Mouse (Mus musculus) cerebellum, adult 2 months (tissue): ENCODE results near the gene Izumo4. TPM values are rescaled to one million over a fixed set of nuclear protein-coding genes. Genes with fewer than 3 reads are reported as not detected.
A peak's percentile ranks its signal among the peaks of the same experiment; 100 is the strongest.

ENCODE experiments used
- DNase-seq, 2 experiments: peaks; one replicate each; pipeline ENCODE4 v3.0.0; 2021
- H3K27ac ChIP-seq: fragments of 200-500 bp; 2 replicates; pipeline ENCODE4 v1.5.1; 2012; ENCODE audit warnings: low read length, control low read depth, inconsistent platforms; ENCODE audit not compliant: insufficient read depth
- H3K27me3 ChIP-seq: fragments of 200-500 bp; 2 replicates; pipeline ENCODE4 v1.6.1; 2012; ENCODE audit warnings: inconsistent platforms, mild to moderate bottlenecking, low read length, moderate library complexity; ENCODE audit not compliant: control insufficient read depth, insufficient read depth
- H3K4me1 ChIP-seq: fragments of 200-500 bp; 2 replicates; pipeline ENCODE4 v1.6.1; 2011; ENCODE audit warnings: low read length; ENCODE audit not compliant: control insufficient read depth, insufficient read depth
- H3K4me3 ChIP-seq: fragments of 200-500 bp; replicated peaks from 2 replicates; pipeline ENCODE3; 2011; ENCODE audit warnings: mild to moderate bottlenecking, low read depth, low read length, control low read depth; ENCODE audit not compliant: insufficient read depth
- CTCF ChIP-seq: fragments of 200-500 bp; IDR thresholded peaks from 2 replicates; pipeline ENCODE4 v1.5.1; 2011; ENCODE audit warnings: low read depth, mild to moderate bottlenecking, control low read depth, low read length, moderate library complexity, borderline replicate concordance; ENCODE audit not compliant: insufficient read depth
- POLR2A ChIP-seq: fragments of 200-500 bp; IDR thresholded peaks from 2 replicates; pipeline ENCODE4 v1.6.1; 2011; ENCODE audit warnings: low read length, control low read depth, borderline replicate concordance; ENCODE audit not compliant: insufficient read depth
- WGBS: fragments of 180-500 bp; shearing (Covaris S2); methylation state at CpG from one replicate; pipeline ENCODE4 v1.1.7; 2018; 5-methylcytosine and 5-hydroxymethylcytosine counted together
- polyA plus RNA-seq: library from polyadenylated mRNA; depleted of rRNA; stranded (reverse); fragments of >200 nt; gene quantifications from 2 replicates; pipeline ENCODE4 v1.2.3, GENCODE M21; 2012; rRNA removed

Izumo4 gene
- polyA plus RNA-seq, 1 experiment: 112 TPM

DNA sequence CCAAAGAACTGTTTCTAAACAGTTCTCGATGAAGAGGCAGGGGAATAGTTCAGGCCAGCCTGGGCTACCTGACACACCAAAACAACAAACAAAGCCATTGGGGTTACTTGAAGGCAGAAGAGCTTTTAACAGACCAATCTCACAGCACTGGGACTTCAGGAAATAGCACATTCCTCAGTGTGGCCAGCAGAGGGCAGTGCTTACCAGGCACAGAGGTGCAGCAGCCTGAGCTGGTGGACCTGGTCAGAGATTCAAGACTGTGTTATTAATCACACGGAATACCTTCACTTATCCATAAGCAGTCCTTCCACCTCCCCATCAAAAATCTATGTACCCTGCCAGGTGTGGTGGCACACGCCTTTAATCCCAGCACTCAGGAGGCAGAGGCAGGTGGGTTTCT, 45.4 kb downstream of the Izumo4 start:
- H3K4me1 ChIP-seq: peaks cover 6% of the 10 kb centered on the region; the same call in 1 of the 2 replicates
- H3K27ac ChIP-seq: no peak overlapping the region
- TF ChIP-seq CTCF: peak; percentile 99
- TF ChIP-seq POLR2A: no peak
- H3K27me3 ChIP-seq: no peaks in the 10 kb centered on the region
- DNase-seq: peak; percentile 85 to 89
- no peak overlapping the region for H3K4me3 ChIP-seq
- 10% methylated on average over 3 of the region's 3 CpGs for WGBS

DNA sequence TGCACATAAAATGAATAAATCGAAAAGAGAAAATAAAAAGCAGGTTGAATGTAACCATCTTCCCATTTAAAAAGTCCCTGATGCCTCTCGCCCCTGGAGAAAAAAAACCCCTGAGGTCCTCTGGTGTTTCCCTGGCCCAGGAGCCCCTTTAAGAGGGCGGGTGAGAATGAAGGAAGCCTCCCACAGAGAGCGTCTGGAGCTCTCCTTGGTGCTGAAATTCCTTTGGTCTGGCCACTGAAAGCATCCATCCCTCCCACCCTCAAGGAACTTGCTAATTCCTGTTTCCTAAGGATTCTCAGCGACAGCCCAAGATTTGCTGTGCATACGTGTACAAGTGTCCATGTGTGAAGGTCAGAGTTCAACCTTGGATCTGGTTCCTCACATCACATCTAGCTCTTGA, 46.6 kb downstream of the Izumo4 start:
- DNase-seq: no peak

DNA sequence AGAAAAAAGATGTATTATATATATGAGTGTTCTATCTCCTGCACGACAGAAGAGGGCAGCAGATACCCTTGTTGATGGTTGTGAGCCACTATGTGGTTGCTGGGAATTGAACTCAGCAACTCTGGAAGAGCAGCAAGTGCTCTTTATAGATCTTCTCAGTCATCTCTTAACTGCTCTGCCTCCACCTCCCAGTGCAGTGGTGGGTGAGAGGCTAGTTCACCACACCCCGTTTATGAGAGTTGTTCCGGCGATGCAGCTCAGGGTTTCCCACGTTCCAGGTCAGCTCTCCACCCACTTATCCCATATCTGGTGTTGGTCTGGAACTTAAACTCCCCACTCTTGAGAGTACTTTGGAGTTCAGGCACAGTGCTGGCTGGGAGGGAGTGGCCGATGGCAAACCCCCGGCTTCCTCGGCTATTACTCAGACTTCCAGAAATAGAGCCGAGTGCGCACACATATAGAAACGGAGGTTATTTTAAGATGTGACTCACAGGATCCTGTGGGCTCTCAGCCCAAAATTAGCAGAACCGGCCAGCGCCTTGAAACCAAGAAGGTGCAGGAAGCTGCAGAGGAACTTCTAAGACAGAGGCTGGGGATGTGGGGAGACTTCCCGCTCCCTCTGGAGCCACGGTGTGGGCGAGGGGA, 49.3 kb downstream of the Izumo4 start:
- WGBS: 6% methylated on average over 16 of the region's 16 CpGs
- Histone ChIP-seq H3K27ac (peak overlapping the region; percentile 63), H3K27me3 (no peaks in the 10 kb centered on the region), H3K4me1 (peaks cover 8% of the 10 kb centered on the region; the same call in 1 of the 2 replicates), H3K4me3 (peak overlapping the region; percentile 30)
- peak; percentile 72 to 88 for DNase-seq
- TF ChIP-seq POLR2A (no peak), CTCF (peak; percentile 65)

More for the DNA sequence above, 46.6 kb downstream of the Izumo4 start:
- H3K4me1 ChIP-seq: peaks cover 6% of the 10 kb centered on the region; the same call in 1 of the 2 replicates
- H3K4me3 ChIP-seq: no peak overlapping the region
- no peak for TF ChIP-seq CTCF
- no peak for TF ChIP-seq POLR2A
- no peaks in the 10 kb centered on the region for H3K27me3 ChIP-seq
- 51% methylated on average over 6 of the region's 6 CpGs for WGBS
- no peak overlapping the region for H3K27ac ChIP-seq

DNA sequence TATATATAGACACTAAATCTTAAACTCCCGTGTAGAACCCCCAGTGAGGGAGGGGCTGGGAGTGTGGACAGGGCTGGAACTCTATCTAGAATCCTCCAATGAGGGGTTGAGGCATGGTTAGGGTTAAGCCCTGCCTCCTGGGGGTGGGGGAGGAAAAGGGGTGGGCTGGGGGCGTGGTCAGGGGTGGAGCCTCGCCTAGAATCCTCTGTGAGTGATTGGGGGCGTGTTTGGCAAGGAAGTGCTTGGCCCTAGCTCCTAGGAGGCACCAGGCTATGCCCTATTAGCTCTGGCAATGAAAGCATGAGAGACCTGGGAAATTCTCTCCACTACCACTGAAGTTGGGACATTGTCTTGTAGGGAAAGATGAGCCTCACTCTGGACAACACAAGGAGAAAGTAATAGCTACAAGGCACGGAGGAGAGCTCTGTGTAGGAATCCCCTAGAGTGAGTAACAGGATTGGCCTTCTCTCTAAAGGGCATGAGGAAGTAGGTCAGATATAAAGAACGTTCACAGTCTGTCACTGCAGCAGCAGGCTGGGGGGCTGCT, 50.2 kb downstream of the Izumo4 start:
- peak overlapping the region; percentile 63; the same call in 1 of the 2 replicates for H3K27ac ChIP-seq
- no peaks in the 10 kb centered on the region for H3K27me3 ChIP-seq
- DNase-seq: peak; percentile 54 to 67
- H3K4me3 ChIP-seq: no peak overlapping the region
- no peak for TF ChIP-seq CTCF
- under 1% methylated on average over 6 of the region's 6 CpGs for WGBS
- peaks cover 14% of the 10 kb centered on the region for H3K4me1 ChIP-seq

DNA sequence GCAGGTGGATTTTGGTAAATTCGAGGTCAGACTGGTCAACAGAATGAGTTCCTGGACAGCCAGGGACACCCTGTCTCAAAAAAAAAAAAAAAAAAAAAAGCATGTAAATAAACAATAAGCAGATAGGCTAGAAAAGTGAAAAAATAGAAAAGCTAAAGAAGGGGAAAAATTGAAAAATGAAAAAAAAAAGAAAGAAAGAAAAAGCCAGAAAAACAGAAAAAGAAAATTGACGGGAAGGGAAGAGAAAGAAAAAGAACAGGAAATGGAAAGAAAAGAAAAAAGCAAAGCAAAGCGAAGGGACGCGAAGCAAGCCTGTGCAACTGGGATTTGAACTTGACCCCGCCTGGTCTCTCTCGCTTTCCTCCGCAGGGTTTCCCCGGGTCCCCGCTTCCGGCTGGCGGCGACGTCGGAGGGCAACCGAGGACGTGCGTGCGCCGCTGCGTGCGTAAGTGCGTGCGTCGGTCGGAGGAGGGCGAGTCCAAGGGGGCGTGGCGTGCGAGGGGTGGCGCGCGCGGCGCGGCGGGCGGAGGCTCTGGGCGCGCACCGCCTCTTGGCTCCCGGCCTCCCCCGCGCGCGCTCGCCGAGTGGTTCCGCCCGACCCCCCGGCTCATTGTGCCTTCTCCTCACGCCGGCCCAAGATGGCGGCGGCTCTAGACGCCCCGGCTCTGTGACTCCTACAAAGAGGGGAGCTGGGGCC, 52.8 kb downstream of the Izumo4 start, which contains the start of gene Dot1l:
Dot1l (plus strand) TSS at position 613 of the 697 bp plus-strand sequence.
- peak; percentile 51; the same call in 1 of the 2 replicates for TF ChIP-seq POLR2A
- TF ChIP-seq CTCF: no peak
- under 1% methylated on average over 54 of the region's 57 CpGs for WGBS
- Histone ChIP-seq H3K4me1 (peaks cover 40% of the 10 kb centered on the region), H3K27ac (peak within 1 kb of the TSS; percentile 84), H3K4me3 (peak within 1 kb of the TSS; percentile 97), H3K27me3 (no peaks in the 10 kb centered on the region)
- peak; percentile 98 for DNase-seq

Other genes with a start within 250 kb of the Izumo4 start
- 0.36 and 0.46 TPM in 2 replicates for gene Onecut3, start 207.3 kb upstream of the Izumo4 start, polyA plus RNA-seq
- gene Atp8b3, start 163.1 kb upstream of the Izumo4 start, polyA plus RNA-seq: 0.30 and 0.52 TPM in 2 replicates
- gene Rexo1, start 140.6 kb upstream of the Izumo4 start, polyA plus RNA-seq: 44.4 and 47.5 TPM in 2 replicates
- gene Klf16, start 124.9 kb upstream of the Izumo4 start, polyA plus RNA-seq: 9.5 and 10.6 TPM in 2 replicates
- gene Abhd17a, start 111.8 kb upstream of the Izumo4 start, polyA plus RNA-seq: 230 and 232 TPM in 2 replicates
- 57.9 and 62.0 TPM in 2 replicates for gene Scamp4, start 99.3 kb upstream of the Izumo4 start, polyA plus RNA-seq
- gene Adat3, start 99.3 kb upstream of the Izumo4 start, polyA plus RNA-seq: 7.0 and 7.5 TPM in 2 replicates
- 3.5 and 4.2 TPM in 2 replicates for gene Gm49322, start 96.2 kb upstream of the Izumo4 start, polyA plus RNA-seq
- gene Csnk1g2, start 79.3 kb upstream of the Izumo4 start, polyA plus RNA-seq: 208 and 218 TPM in 2 replicates
- gene Btbd2, start 45.1 kb upstream of the Izumo4 start, polyA plus RNA-seq: 106 and 108 TPM in 2 replicates
- gene Mknk2, start 24.1 kb upstream of the Izumo4 start, polyA plus RNA-seq: 59.3 and 64.4 TPM in 2 replicates
- 12.6 and 14.2 TPM in 2 replicates for gene Mob3a, start 207 bp upstream of the Izumo4 start, polyA plus RNA-seq
- gene Ap3d1, start 40.1 kb downstream of the Izumo4 start, polyA plus RNA-seq: 175 and 189 TPM in 2 replicates
- 101 and 115 TPM in 2 replicates for gene Dot1l, start 53.0 kb downstream of the Izumo4 start, polyA plus RNA-seq
- gene Sf3a2, start 96.0 kb downstream of the Izumo4 start, polyA plus RNA-seq: 52.0 and 66.4 TPM in 2 replicates
- 106 and 122 TPM in 2 replicates for gene Plekhj1, start 96.4 kb downstream of the Izumo4 start, polyA plus RNA-seq
- gene Amh, start 103.1 kb downstream of the Izumo4 start, polyA plus RNA-seq: 3.0 and 4.3 TPM in 2 replicates
- gene Jsrp1, start 111.3 kb downstream of the Izumo4 start, polyA plus RNA-seq: 0.27 and 0.38 TPM in 2 replicates
- gene Oaz1, start 124.5 kb downstream of the Izumo4 start, polyA plus RNA-seq: 776 and 779 TPM in 2 replicates
- gene Lingo3, start 141.9 kb downstream of the Izumo4 start, polyA plus RNA-seq: 54.4 and 69.1 TPM in 2 replicates
- gene Lsm7, start 153.0 kb downstream of the Izumo4 start, polyA plus RNA-seq: 213 and 215 TPM in 2 replicates
- 123 and 132 TPM in 2 replicates for gene Sppl2b, start 153.1 kb downstream of the Izumo4 start, polyA plus RNA-seq
- 0.41 and 0.74 TPM in 2 replicates for gene Tmprss9, start 169.7 kb downstream of the Izumo4 start, polyA plus RNA-seq
- gene Timm13, start 198.8 kb downstream of the Izumo4 start, polyA plus RNA-seq: 208 and 217 TPM in 2 replicates
- 39.0 and 42.8 TPM in 2 replicates for gene Lmnb2, start 216.1 kb downstream of the Izumo4 start, polyA plus RNA-seq
- gene Gadd45b, start 227.9 kb downstream of the Izumo4 start, polyA plus RNA-seq: 30.6 and 33.3 TPM in 2 replicates